Mouse (Mus musculus): ENCODE data around the gene Htr2c. TPM values are rescaled to one million over a fixed set of nuclear protein-coding genes. Genes with fewer than 3 reads are reported as not detected.

Htr2c gene
- total RNA-seq (2015; ENCODE audit: low replicate concordance) (not detected in 2 replicates), total RNA-seq (2017; ENCODE audit: low replicate concordance) (not detected in 2 replicates)

DNA sequence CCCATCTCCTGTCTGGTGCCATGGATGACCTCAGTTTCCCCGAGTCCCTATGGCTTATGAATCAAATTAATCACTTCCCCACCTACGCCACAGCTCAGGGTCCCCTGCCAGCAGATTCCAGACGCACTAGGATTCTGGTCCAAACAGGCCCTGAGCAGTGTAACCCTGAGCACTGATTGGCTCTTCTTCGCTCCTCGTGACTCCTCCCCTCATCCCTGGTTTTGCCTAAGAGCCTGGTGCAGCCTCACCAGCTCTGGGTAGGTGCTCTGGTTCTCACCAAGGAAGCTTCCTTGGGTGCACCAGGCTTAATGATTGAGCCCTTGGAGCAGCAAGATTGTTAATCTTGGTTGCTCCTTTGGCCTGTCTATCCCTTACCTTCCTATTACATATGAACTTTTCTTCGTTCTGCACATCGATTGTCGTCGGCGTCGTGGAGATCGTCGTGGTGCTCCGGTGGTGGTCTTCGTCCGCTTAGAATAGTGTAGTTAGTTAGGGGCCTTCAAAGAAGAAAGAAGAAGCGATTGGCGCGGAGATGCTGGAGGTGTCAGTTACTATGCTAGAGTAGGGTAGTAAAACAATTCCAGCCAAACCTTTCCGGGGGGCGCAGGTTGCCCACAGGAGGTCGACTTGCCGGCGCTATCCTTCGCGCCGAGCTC, at the start of gene Htr2c:
Gene Htr2c, plus strand, starts transcription at position 256 of the 656 bp plus-strand sequence.
- no peak for ATAC-seq (replicated peaks; ENCODE audit: low FRiP score, poor library complexity, severe bottlenecking)

DNA sequence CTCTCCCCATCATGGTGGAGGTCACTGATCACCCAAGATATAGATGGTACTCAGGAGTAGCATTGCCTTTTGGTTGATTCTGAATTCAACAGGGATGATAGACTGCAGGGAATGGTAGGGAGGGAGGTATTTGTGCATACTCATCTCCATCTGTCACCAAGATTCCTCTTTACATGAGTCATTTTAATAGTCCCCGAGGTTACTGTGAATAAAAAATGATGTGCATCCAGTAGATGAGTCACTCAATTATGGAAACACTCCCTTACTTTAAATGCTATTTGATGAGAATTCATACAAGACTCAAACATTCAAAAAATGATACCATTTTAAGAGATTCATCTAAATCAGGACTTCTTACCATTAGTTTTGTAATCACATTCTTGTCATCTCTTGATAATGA, 34.1 kb upstream of the Htr2c start:
- ATAC-seq (replicated peaks; ENCODE audit: low FRiP score, poor library complexity, severe bottlenecking), result no peak

DNA sequence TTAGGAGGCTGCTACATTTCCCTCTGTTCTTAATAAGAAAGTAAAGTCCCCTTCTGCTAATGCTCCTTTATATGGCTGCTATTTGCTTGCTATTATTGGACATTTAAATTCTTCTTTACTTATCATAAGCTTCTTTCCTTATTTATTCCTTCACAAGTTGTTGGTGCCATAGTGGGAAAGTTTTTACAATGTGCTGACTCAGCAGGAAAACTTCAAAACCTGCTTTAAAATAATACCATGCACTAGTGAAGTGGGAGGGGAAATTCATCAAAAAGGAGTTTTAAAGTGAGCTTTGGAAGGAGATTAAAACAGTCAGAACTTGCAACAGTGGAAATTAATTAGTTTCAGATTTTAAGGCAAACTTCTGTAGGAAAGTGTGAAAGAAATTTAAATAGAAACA, 26.0 kb upstream of the Htr2c start:
- no peak for ATAC-seq (replicated peaks; ENCODE audit: low FRiP score, poor library complexity, severe bottlenecking)

DNA sequence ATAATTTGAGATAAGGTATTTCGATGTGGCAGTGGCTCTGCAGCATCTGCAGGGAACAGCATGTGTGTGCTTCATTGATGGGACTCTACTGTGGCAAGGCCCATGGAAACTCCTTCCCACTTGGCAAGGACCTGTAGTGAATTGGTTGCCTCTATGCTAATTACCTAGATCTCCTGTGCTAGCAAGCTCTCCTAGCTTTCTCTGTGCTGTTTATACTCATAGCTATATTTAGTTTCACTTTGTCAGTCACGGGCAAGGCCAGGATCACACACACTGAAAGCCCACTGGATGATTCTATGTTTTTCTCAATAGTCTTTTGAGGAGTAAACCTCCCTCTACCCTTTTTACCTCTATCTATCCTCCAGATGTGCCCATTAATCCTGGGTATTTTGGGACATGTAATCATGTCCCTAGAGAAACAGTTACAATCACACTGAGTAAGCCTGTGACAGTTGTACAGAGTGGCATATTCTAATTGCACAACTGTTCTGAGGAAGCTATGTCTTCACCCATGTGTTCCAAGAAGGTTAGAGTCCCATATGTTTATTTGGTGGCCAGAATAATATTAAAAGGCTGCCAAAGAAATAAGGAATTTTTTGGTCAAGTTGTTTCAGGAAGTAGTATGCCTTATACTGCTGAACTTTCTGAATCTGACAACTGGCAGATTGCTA, 16.0 kb upstream of the Htr2c start:
- ATAC-seq (replicated peaks; ENCODE audit: low FRiP score, poor library complexity, severe bottlenecking), result no peak

DNA sequence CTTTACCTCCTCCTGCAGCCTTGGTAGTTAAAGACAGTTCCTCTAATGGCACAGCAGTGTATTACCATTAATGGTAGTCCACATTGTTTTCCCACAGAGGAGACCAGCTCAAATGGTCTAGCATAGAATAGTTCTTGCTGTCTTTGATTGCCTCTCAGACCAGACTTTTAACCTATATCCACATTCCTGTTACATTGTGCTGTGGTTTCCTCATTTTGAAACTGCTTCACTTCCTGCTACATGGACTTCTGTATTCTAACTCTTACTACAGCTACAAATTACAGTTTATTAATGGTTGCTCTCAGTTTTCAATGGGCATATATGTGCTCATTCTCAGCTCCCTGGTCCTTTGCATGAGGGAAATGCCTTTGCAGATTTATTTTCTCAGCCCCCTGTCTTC, 15.3 kb upstream of the Htr2c start:
- no peak for ATAC-seq (replicated peaks; ENCODE audit: low FRiP score, poor library complexity, severe bottlenecking)

DNA sequence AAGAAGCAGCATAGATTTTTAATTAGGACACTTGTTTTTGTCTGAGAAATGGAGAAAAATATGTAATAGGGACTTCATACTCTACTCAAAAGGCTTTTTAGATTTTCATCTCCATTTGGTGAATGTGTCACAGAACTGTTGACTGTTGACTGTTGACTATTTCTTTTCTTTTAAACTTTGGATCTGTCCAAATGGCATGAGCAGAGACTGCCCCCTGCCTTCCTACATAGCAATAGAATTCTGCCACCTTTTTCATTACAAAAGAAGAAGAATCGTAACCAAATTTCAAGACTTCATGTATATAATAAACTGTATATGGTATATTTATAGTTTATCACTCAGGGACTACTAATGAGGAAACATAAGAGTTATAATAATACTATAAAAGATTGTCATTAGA, 3.7 kb upstream of the Htr2c start:
- no peak for ATAC-seq (replicated peaks; ENCODE audit: low FRiP score, poor library complexity, severe bottlenecking)

DNA sequence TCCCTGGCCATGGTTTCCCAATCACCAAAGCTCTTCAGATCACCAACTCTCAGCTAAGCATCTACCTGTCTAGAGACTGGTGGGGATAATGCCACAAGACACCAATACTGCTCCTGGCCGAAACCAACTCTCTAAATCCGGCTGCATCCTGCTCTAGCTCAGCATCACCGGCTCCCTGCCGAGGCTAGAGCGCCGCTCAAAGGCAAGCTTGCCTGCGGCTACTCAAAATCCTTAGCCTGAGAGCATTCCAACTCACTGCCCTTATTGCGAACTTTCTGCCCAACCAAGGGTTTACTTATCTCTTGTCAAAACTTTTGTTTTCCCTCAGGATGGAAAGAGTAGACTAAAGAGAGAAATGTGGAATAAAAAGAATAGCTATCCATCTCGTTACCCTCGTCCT, 2.4 kb upstream of the Htr2c start:
- no peak for ATAC-seq (replicated peaks; ENCODE audit: low FRiP score, poor library complexity, severe bottlenecking)

DNA sequence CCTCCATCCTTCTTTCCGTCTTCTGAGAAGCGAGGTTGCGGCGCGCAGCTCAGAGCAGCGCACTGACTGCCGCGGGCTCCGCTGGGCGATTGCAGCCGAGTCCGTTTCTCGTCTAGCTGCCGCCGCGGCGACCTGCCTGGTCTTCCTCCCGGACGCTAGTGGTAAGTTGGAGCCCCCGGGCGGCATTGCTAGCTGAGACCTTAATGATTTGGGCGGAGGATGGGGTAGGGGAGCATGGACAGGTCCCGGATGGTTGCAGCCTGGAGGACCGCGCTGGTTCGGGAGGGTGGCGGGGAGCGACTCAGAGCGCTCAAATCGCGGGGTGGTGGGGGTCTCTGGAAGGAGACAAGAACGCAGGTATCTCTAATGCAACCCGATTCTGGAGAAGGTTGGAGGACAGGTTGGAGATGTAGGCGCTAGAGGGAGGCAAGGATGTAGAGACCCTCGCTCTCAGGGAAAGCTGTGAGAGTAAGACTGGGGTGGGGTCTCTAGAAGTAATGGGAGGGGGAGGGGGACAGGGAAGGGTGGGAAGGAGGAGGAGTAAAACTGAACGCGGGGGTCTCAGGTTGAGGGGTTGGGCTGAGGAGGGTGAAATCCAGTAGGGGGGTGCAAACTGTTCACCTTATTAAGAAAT, 718 bp downstream of the Htr2c start:
- no peak for ATAC-seq (replicated peaks; ENCODE audit: low FRiP score, poor library complexity, severe bottlenecking)

DNA sequence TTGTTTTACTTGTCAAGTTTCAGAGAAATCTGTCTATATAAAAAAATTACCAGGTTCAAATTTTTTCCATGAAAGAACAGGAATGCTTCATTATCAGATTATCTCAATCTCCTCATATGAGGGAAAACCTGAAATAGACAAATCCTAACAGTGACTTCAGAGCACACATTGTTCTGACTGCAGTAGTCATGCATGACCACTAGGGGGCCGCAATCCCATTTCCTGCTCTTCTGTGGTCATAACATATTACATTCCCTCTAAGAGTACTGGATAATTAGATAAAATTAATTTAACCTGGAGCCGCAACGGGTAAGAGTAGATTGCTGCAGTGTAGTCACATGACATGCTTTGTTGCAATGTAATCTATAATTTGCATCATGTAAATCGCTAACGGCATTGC, 17.6 kb downstream of the Htr2c start:
- ATAC-seq (replicated peaks; ENCODE audit: low FRiP score, poor library complexity, severe bottlenecking), result 0 out of 2 replicates have a peak, but pooled peaks have one; percentile 54

DNA sequence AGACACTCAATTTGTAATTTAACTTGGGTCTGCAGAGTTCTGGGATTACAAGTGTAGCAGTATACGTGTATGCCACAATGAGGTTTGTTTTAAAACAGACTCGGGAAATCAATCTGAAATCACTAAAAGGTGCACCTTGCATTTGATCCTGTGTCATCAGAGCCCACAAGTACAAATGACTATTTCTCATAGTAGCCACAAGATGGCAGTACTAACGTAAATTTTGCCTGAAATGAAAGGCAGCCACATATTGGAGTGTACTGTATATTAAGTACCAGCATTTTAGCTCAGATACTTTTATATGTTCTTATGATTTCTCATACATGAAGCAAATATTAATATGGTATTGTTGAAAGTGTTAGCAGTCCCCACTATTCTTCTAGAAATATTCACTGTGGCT, 93.4 kb downstream of the Htr2c start:
- no peak for ATAC-seq (replicated peaks; ENCODE audit: low FRiP score, poor library complexity, severe bottlenecking)

DNA sequence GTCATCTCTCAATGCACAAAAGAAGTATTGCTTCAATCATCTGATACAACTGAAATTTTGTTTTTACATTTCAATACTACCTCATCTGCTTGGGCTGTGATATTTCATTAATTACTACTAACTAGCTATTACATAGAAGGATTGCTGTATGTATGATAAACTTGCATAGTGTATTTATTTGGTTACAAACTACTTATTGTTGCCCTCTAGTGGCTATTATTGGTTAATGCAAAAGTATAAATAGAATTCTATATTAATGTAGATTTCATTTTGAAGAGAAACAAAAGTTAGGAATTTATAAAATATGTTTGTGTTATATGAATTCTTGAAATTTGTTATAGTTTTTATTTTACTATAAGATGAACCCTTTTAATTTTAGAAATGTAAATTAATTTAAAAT, 109.3 kb downstream of the Htr2c start:
- ATAC-seq (replicated peaks; ENCODE audit: low FRiP score, poor library complexity, severe bottlenecking), result no peak

DNA sequence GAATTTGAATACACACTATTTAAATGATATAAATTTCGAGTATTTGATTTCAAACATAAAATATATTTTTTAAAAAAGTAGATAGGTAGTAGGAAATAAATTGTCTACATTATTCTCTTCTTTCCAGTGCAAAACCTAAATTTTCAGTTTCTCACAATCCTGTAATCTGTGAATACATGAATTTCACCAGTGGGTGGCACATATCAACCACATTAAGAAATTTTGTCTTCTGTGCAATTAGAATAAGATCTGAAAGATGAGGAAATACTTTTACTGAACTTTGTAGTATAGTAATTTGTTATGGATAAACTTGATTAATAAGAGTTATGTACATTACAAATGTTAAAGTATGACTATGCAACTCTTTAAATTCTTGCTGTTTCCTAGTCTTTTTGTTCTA, 156.8 kb downstream of the Htr2c start:
- no peak for ATAC-seq (replicated peaks; ENCODE audit: low FRiP score, poor library complexity, severe bottlenecking)

DNA sequence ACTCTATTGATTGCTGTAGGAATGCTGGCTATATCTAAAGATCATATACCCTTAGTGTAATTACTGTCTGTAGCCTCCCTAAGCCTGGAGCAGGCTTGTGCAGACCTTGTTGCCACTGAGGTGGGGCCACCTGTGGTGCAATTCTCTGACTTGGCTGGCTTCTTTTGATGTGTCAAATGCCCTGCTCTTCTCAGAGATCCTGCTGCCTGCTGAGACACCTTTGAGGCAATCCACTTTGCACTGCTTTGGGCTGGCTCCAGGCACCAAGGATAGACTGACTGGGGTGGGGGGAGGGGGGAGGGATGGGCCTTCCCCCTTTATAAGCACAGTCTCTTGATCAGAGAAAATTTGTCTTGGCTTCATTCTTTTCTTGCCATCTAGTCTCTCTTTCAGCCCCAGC, 252.9 kb downstream of the Htr2c start:
- ATAC-seq (replicated peaks; ENCODE audit: low FRiP score, poor library complexity, severe bottlenecking), result no peak

DNA sequence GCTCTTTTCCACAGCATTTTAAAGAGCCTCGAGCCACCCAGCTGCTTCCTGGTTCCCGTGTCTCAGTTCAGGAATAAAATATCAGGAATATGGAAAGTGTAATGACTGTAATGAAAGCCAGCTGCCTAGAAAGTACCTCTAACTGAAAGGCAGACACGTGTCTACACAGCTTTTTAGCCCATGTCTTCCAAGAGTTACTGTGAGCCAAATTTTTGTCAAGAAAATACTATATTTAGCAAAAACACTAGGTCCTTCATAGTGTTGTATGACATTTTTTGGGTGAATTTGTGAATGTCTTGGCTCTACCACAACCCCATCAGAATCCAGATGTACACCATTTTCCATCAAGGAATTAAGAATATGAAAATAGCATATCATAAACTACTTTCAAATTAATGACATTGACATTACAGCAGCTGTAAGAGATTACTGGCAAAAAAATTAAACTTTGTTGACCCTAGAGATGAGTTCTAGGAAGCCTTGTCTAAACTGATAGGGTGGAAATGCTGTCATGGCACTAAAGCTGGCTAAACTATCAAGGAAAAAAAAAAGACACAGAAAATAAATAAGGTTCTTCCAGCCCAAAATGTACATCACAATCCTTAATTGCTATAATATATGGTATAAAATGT, 255.2 kb downstream of the Htr2c start:
- no peak for ATAC-seq (replicated peaks; ENCODE audit: low FRiP score, poor library complexity, severe bottlenecking)

DNA sequence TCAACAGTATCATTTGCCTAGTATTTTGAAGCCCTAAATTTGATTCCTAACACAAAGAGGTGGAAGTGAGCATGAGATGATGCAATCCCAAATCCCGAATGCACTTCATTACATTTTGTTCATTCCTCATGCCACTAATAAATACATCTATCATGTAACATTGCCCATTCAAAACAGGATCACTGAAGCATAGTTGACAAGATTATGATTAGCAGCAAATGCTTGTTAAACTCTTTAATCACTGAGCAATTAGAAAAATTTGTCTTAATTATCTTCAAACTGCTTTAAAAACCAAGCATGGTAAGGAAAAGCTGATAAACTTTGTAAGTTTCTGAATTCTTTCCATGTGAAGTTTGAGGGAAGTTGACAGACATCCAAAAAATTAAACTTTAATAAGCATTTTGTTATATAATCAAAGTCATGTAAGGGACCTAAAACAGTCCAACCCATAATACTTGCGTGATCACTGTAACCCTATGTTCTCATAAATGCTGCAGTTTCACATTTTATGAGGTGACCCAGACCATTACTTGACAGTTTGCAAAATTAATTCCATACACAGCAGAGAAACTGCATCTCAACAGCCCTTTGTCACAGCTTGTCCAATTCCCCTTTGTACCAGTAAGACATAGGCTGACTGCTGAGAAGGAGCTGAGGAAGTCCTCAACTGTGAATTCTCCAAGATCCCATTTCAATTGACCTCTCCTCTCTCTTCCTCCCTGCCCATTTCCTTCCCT, 276.7 kb downstream of the Htr2c start:
- ATAC-seq (replicated peaks; ENCODE audit: low FRiP score, poor library complexity, severe bottlenecking), result no peak
